Mouse (Mus musculus) heart, embryonic 12.5 days (tissue): ENCODE data around the gene S100a11. TPM values are rescaled to one million over a fixed set of nuclear protein-coding genes. Genes with fewer than 3 reads are reported as not detected.
"Not testable (repeated sequence)": the region's sequence is repeated elsewhere in the genome, so short reads cannot be mapped to it uniquely, and the experiment has no call there.

ENCODE experiments used
- ATAC-seq: fragments of 200-750 bp; cut with Nextera tagmentation; 2 replicates; pipeline ENCODE4 v1.8.0; 2017; ENCODE audit warnings: moderate TSS enrichment, moderate library complexity; ENCODE audit not compliant: insufficient number of reproducible peaks, low FRiP score
- H3K27ac ChIP-seq: fragments of 300-500 bp; sonication (generic); 2 replicates; pipeline ENCODE4 v1.5.1; 2016; ENCODE audit warnings: mild to moderate bottlenecking, moderate library complexity; ENCODE audit not compliant: poor library complexity, severe bottlenecking
- H3K27me3 ChIP-seq: fragments of 300-500 bp; sonication (generic); replicated peaks from 2 replicates; pipeline ENCODE4 v1.6.1; 2016; ENCODE audit warnings: mild to moderate bottlenecking, moderate library complexity
- H3K36me3 ChIP-seq: fragments of 300-500 bp; sonication (generic); 2 replicates; pipeline ENCODE4 v1.6.1; 2016; ENCODE audit warnings: mild to moderate bottlenecking, moderate library complexity
- H3K4me1 ChIP-seq: fragments of 300-500 bp; sonication (generic); replicated peaks from 2 replicates; pipeline ENCODE4 v1.6.1; 2016; ENCODE audit warnings: mild to moderate bottlenecking
- H3K4me2 ChIP-seq: fragments of 300-500 bp; sonication (generic); 2 replicates; pipeline ENCODE4 v1.6.1; 2016; ENCODE audit warnings: mild to moderate bottlenecking, moderate library complexity
- H3K4me3 ChIP-seq: fragments of 300-500 bp; sonication (generic); 2 replicates; pipeline ENCODE4 v1.5.1; 2016; ENCODE audit warnings: mild to moderate bottlenecking
- H3K9ac ChIP-seq: fragments of 300-500 bp; sonication (generic); 2 replicates; pipeline ENCODE4 v1.6.1; 2016; ENCODE audit warnings: mild to moderate bottlenecking, moderate library complexity
- H3K9me3 ChIP-seq: fragments of 300-500 bp; sonication (generic); replicated peaks from 2 replicates; pipeline ENCODE4 v1.6.1; 2016; ENCODE audit warnings: mild to moderate bottlenecking, moderate library complexity
- WGBS: fragments of 180-500 bp; shearing (Covaris S2); methylation state at CpG from one replicate; pipeline ENCODE4 v1.1.7; 2016; 5-methylcytosine and 5-hydroxymethylcytosine counted together
- polyA plus RNA-seq: library from polyadenylated mRNA; unstranded; fragments of >200 nt; fragmentation: Nextera tagmentation; extraction: Ambion mirVana; gene quantifications from 2 replicates; pipeline ENCODE4 v1.2.1, GENCODE M21; 2016

Gene S100a11
- 860 and 874 TPM in 2 replicates for polyA plus RNA-seq

GRCm38 (mm10) chr3:93520330-93521193, at the start of gene S100a11:
S100a11 (plus strand) TSS chr3:93520488.
- Histone ChIP-seq H3K36me3 (peaks cover 17% of the 10 kb centered on the region), H3K27ac (peak within 1 kb of the TSS; percentile 93), H3K27me3 (no peaks in the 10 kb centered on the region), H3K9ac (peak within 1 kb of the TSS; percentile 86), H3K4me1 (peaks cover 21% of the 10 kb centered on the region), H3K9me3 (no peaks in the 10 kb centered on the region), H3K4me2 (peak within 1 kb of the TSS; percentile 74), H3K4me3 (peak within 1 kb of the TSS; percentile 88)
- ATAC-seq = peak; percentile 93
- under 1% methylated on average over 38 of the region's 38 CpGs for WGBS

- H3K4me2 ChIP-seq = no peak overlapping the region
- H3K4me3 ChIP-seq = no peak overlapping the region
- no peak overlapping the region for H3K27ac ChIP-seq
- no peak for ATAC-seq
- no peaks in the 10 kb centered on the region for H3K36me3 ChIP-seq
- WGBS = 65% methylated on average over 1 of the region's 1 CpGs
- H3K9me3 ChIP-seq = no peaks in the 10 kb centered on the region
- H3K9ac ChIP-seq = no peak overlapping the region
- H3K27me3 ChIP-seq = no peaks in the 10 kb centered on the region
- H3K4me1 ChIP-seq = no peaks in the 10 kb centered on the region
These were observed 40.2 kb upstream of the S100a11 start for GRCm38 (mm10) chr3:93480053-93480452.

- no peak overlapping the region for H3K27ac ChIP-seq
- no peak overlapping the region for H3K4me2 ChIP-seq
- no peak for ATAC-seq
- H3K9ac ChIP-seq = no peak overlapping the region
- 74% methylated on average over 2 of the region's 2 CpGs for whole genome bisulfite sequencing
- no peaks in the 10 kb centered on the region for H3K4me1 ChIP-seq
- no peaks in the 10 kb centered on the region for H3K9me3 ChIP-seq
- H3K4me3 ChIP-seq = no peak overlapping the region
- H3K36me3 ChIP-seq = no peaks in the 10 kb centered on the region
- no peaks in the 10 kb centered on the region for H3K27me3 ChIP-seq
These were observed 38.2 kb upstream of the S100a11 start for GRCm38 (mm10) chr3:93481982-93482616.

GRCm38 (mm10) chr3:93485611-93486010, 34.7 kb upstream of the S100a11 start:
- Histone ChIP-seq H3K9me3 (no peaks in the 10 kb centered on the region), H3K36me3 (no peaks in the 10 kb centered on the region), H3K27me3 (no peaks in the 10 kb centered on the region), H3K4me2 (no peak overlapping the region), H3K4me1 (no peaks in the 10 kb centered on the region), H3K9ac (no peak overlapping the region), H3K27ac (no peak overlapping the region), H3K4me3 (no peak overlapping the region)
- no peak for ATAC-seq
- 80% methylated on average over 3 of the region's 3 CpGs for WGBS

GRCm38 (mm10) chr3:93488541-93488940, 31.7 kb upstream of the S100a11 start:
- WGBS = 87% methylated on average over 2 of the region's 2 CpGs
- no peak overlapping the region for H3K4me3 ChIP-seq
- ATAC-seq = no peak
- no peak overlapping the region for H3K27ac ChIP-seq
- no peaks in the 10 kb centered on the region for H3K36me3 ChIP-seq
- no peaks in the 10 kb centered on the region for H3K4me1 ChIP-seq
- H3K4me2 ChIP-seq = no peak overlapping the region
- no peak overlapping the region for H3K9ac ChIP-seq
- no peaks in the 10 kb centered on the region for H3K27me3 ChIP-seq
- H3K9me3 ChIP-seq = no peaks in the 10 kb centered on the region

GRCm38 (mm10) chr3:93492176-93492575, 28.1 kb upstream of the S100a11 start:
- Histone ChIP-seq H3K36me3 (no peaks in the 10 kb centered on the region), H3K9ac (no peak overlapping the region), H3K9me3 (no peaks in the 10 kb centered on the region), H3K4me1 (no peaks in the 10 kb centered on the region), H3K27me3 (no peaks in the 10 kb centered on the region), H3K27ac (no peak overlapping the region), H3K4me2 (no peak overlapping the region), H3K4me3 (no peak overlapping the region)
- 60% methylated on average over 3 of the region's 3 CpGs for WGBS
- no peak for ATAC-seq

GRCm38 (mm10) chr3:93493992-93494391, 26.3 kb upstream of the S100a11 start:
- Histone ChIP-seq H3K4me2 (no peak overlapping the region), H3K27me3 (no peaks in the 10 kb centered on the region), H3K9me3 (no peaks in the 10 kb centered on the region), H3K4me3 (no peak overlapping the region), H3K4me1 (no peaks in the 10 kb centered on the region), H3K36me3 (no peaks in the 10 kb centered on the region), H3K9ac (no peak overlapping the region), H3K27ac (no peak overlapping the region)
- peak; percentile 55; the same call in 1 of the 2 replicates for ATAC-seq
- WGBS = 4% methylated on average over 4 of the region's 4 CpGs

- ATAC-seq, H3K27ac ChIP-seq, H3K9me3 ChIP-seq, H3K4me1 ChIP-seq, H3K27me3 ChIP-seq, H3K9ac ChIP-seq, H3K4me3 ChIP-seq, H3K4me2 ChIP-seq, H3K36me3 ChIP-seq: not testable (repeated sequence)
- WGBS = 24% methylated on average over 5 of the region's 5 CpGs
These were observed 25.5 kb upstream of the S100a11 start for GRCm38 (mm10) chr3:93494774-93495173.

- Histone ChIP-seq H3K4me2 (no peak overlapping the region), H3K27ac (no peak overlapping the region), H3K4me3 (no peak overlapping the region), H3K9ac (no peak overlapping the region), H3K36me3 (no peaks in the 10 kb centered on the region), H3K4me1 (no peaks in the 10 kb centered on the region), H3K27me3 (no peaks in the 10 kb centered on the region), H3K9me3 (no peaks in the 10 kb centered on the region)
- no peak for ATAC-seq
- 75% methylated on average over 3 of the region's 3 CpGs for WGBS
These were observed 23.2 kb upstream of the S100a11 start for GRCm38 (mm10) chr3:93497131-93497530.

- no peak overlapping the region for H3K4me3 ChIP-seq
- H3K36me3 ChIP-seq = no peaks in the 10 kb centered on the region
- H3K4me2 ChIP-seq = no peak overlapping the region
- no peak overlapping the region for H3K9ac ChIP-seq
- no peak for ATAC-seq
- H3K9me3 ChIP-seq = no peaks in the 10 kb centered on the region
- H3K27me3 ChIP-seq = no peaks in the 10 kb centered on the region
- H3K4me1 ChIP-seq = no peaks in the 10 kb centered on the region
- H3K27ac ChIP-seq = no peak overlapping the region
These were observed 21.2 kb upstream of the S100a11 start for GRCm38 (mm10) chr3:93499129-93499528.

- no peak overlapping the region for H3K4me3 ChIP-seq
- H3K27me3 ChIP-seq = no peaks in the 10 kb centered on the region
- no peaks in the 10 kb centered on the region for H3K4me1 ChIP-seq
- H3K9ac ChIP-seq = no peak overlapping the region
- H3K4me2 ChIP-seq = no peak overlapping the region
- no peaks in the 10 kb centered on the region for H3K36me3 ChIP-seq
- no peaks in the 10 kb centered on the region for H3K9me3 ChIP-seq
- no peak for ATAC-seq
- WGBS = 83% methylated on average over 7 of the region's 7 CpGs
- H3K27ac ChIP-seq = no peak overlapping the region
These were observed 15.6 kb upstream of the S100a11 start for GRCm38 (mm10) chr3:93504536-93505189.
